ENCODE assay signal across 28 mouse cellular contexts in genomic region chr1:40783450-40783849, GRCm38 (mm10). TPM values are rescaled to one million over a fixed set of nuclear protein-coding genes. Genes with fewer than 3 reads are reported as not detected.
"Had no signal": no experiment of that assay in that cellular context is flagged by ENCODE, and none has a peak within 500 bp of the region (broad histone marks: within the 10 kb centered on the region; RNA-seq: fewer than 3 reads in every experiment).

No protein-coding gene starts in this region.

- ATAC-seq: forebrain, embryonic 13.5 days; forebrain, embryonic 14.5 days; forebrain, embryonic 15.5 days; forebrain, embryonic 16.5 days; forebrain, postnatal 0 days had no signal

- H3K27ac ChIP-seq: embryonic facial prominence, embryonic 10.5 days; embryonic facial prominence, embryonic 12.5 days; embryonic facial prominence, embryonic 13.5 days; embryonic facial prominence, embryonic 15.5 days; forebrain, embryonic 10.5 days; forebrain, embryonic 12.5 days; forebrain, embryonic 13.5 days; forebrain, embryonic 15.5 days; gastrocnemius, adult 2 months had no signal

- H3K9ac ChIP-seq: embryonic facial prominence, embryonic 12.5 days; embryonic facial prominence, embryonic 13.5 days; embryonic facial prominence, embryonic 15.5 days; forebrain, embryonic 12.5 days; forebrain, embryonic 13.5 days; forebrain, embryonic 15.5 days; forebrain, postnatal 0 days had no signal

- H3K4me3 ChIP-seq: embryonic facial prominence, embryonic 10.5 days; embryonic facial prominence, embryonic 12.5 days; embryonic facial prominence, embryonic 13.5 days; embryonic facial prominence, embryonic 15.5 days; erythroblast, embryonic 14.5 days; forebrain, embryonic 10.5 days; forebrain, embryonic 12.5 days; forebrain, embryonic 13.5 days; forebrain, embryonic 15.5 days; gastrocnemius, adult 2 months had no signal

- DNase-seq: cerebellum, adult 18-20 months; cerebellum, adult 2 months; cerebellum, adult 8-10 months; cerebellum, adult 9-10 months; cerebellum, adult 9-11 months; cerebellum, postnatal 10 days; cerebellum, postnatal 14 days; cerebellum, postnatal 25 days; cerebellum, postnatal 36 days; embryo, embryonic 11 days; forebrain, postnatal 0 days; gastrocnemius, adult 2 months; gastrocnemius, postnatal 10 days; gastrocnemius, postnatal 14 days; gastrocnemius, postnatal 25 days; gastrocnemius, postnatal 36 days had no signal

- H3K4me2 ChIP-seq: embryonic facial prominence, embryonic 12.5 days; embryonic facial prominence, embryonic 13.5 days; embryonic facial prominence, embryonic 15.5 days; forebrain, embryonic 12.5 days; forebrain, embryonic 13.5 days; forebrain, embryonic 15.5 days had no signal

- H3K4me1 ChIP-seq: embryonic facial prominence, embryonic 10.5 days; embryonic facial prominence, embryonic 12.5 days; embryonic facial prominence, embryonic 13.5 days; embryonic facial prominence, embryonic 15.5 days; forebrain, embryonic 10.5 days; forebrain, embryonic 12.5 days; forebrain, embryonic 13.5 days; forebrain, embryonic 15.5 days had no signal

- H3K27me3 ChIP-seq: embryonic facial prominence, embryonic 12.5 days; embryonic facial prominence, embryonic 13.5 days; embryonic facial prominence, embryonic 15.5 days; forebrain, embryonic 12.5 days; forebrain, embryonic 13.5 days; forebrain, embryonic 15.5 days had no signal

RNA-seq across cellular contexts. Expression of gene Tmem182, which starts 22.0 kb away (rescaled TPM):
- polyA plus RNA-seq: embryonic facial prominence, embryonic 10.5 days; erythroblast, embryonic 14.5 days; forebrain, embryonic 10.5 days; forebrain, embryonic 11.5 days; forebrain, embryonic 14.5 days; forebrain, embryonic 16.5 days had no signal
